Mouse (Mus musculus) heart, postnatal 0 days (tissue): ENCODE results near the gene Tomm40l. TPM values are rescaled to one million over a fixed set of nuclear protein-coding genes. Genes with fewer than 3 reads are reported as not detected.

ENCODE experiments used
- ATAC-seq: fragments of 200-750 bp; cut with Nextera tagmentation; 2 replicates; pipeline ENCODE4 v1.8.0; 2017; ENCODE audit warnings: low read depth, moderate number of reproducible peaks, moderate library complexity; ENCODE audit not compliant: insufficient read depth
- DNase-seq: peaks from one replicate; pipeline ENCODE4 v3.0.0-alpha.2; 2016; ENCODE audit warnings: low spot score
- H3K27ac ChIP-seq: fragments of 300-500 bp; sonication (generic); 2 replicates; pipeline ENCODE4 v1.5.1; 2014; ENCODE audit warnings: low read depth, mild to moderate bottlenecking
- H3K27me3 ChIP-seq: fragments of 300-500 bp; sonication (generic); 2 replicates; pipeline ENCODE4 v1.6.1; 2014; ENCODE audit warnings: low read length, mixed read lengths; ENCODE audit not compliant: control insufficient read depth, insufficient read depth
- H3K36me3 ChIP-seq: fragments of 300-500 bp; sonication (generic); replicated peaks from 2 replicates; pipeline ENCODE4 v1.6.1; 2014; ENCODE audit warnings: low read length, mixed read lengths; ENCODE audit not compliant: control insufficient read depth, insufficient read depth
- H3K4me1 ChIP-seq: fragments of 300-500 bp; sonication (generic); 2 replicates; pipeline ENCODE4 v1.6.1; 2014; ENCODE audit warnings: antibody characterized with exemption; ENCODE audit not compliant: control insufficient read depth, insufficient read depth
- H3K4me2 ChIP-seq: fragments of 300-500 bp; sonication (generic); 2 replicates; pipeline ENCODE4 v1.6.1; 2014; ENCODE audit warnings: low read depth, mild to moderate bottlenecking, low read length, moderate library complexity
- H3K4me3 ChIP-seq: fragments of 300-500 bp; sonication (generic); 2 replicates; pipeline ENCODE4 v1.5.1; 2014; ENCODE audit warnings: low read depth, low read length
- H3K9ac ChIP-seq: fragments of 300-500 bp; sonication (generic); replicated peaks from 2 replicates; pipeline ENCODE4 v1.6.1; 2014; ENCODE audit warnings: low read depth, low read length, mixed read lengths
- H3K9me3 ChIP-seq: fragments of 300-500 bp; sonication (generic); replicated peaks from 2 replicates; pipeline ENCODE4 v1.6.1; 2016; ENCODE audit warnings: low read length; ENCODE audit not compliant: control insufficient read depth
- CTCF ChIP-seq: IDR thresholded peaks from 2 replicates; pipeline ENCODE4 v1.5.1; 2016; ENCODE audit warnings: antibody characterized with exemption, control low read depth, low read depth
- EP300 ChIP-seq: IDR thresholded peaks from 2 replicates; pipeline ENCODE4 v1.6.1; 2016; ENCODE audit warnings: antibody characterized with exemption, low read depth
- WGBS: fragments of 180-500 bp; shearing (Covaris S2); extraction: QIAGEN DNeasy Blood & Tissue Kit; methylation state at CpG from one replicate; pipeline ENCODE4 v1.1.7; 2014; 5-methylcytosine and 5-hydroxymethylcytosine counted together
- polyA plus RNA-seq: library from polyadenylated mRNA; unstranded; fragments of >200 nt; fragmentation: Nextera tagmentation; extraction: Ambion mirVana; gene quantifications from 2 replicates; pipeline ENCODE4 v1.2.1, GENCODE M21; 2015
- total RNA-seq: library from RNA; depleted of rRNA; stranded (reverse); fragments of >200 nt; gene quantifications from 2 replicates; pipeline ENCODE4 v1.2.3, GENCODE M21; 2014; ENCODE audit warnings: low replicate concordance

Gene Tomm40l
- total and polyA plus RNA-seq, 2 experiments from 2014 or later: 56.0 to 82.0 TPM

DNA sequence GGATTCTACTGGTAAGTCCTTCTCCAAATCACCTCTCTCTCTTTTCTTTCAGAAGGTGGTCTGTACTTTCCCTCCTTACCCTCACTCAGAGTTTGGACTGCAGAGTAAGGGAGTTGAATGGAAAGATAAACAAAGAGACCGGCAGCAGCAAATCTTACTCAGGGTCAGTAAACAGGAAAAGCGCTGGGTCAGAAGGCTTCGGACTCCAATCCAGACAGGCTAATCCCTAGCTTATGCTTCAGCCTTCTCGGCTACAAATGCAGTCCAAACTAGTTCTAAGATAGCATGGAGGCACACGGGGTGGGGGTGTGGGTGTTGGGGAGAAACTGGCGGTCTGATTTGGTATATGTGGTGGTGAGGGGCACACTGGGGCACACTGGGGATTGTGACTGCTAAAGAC lies 15.1 kb upstream of the Tomm40l start:
- TF ChIP-seq EP300 (no peak), CTCF (no peak)
- no peak overlapping the region for H3K9ac ChIP-seq
- no peak overlapping the region for H3K27ac ChIP-seq
- WGBS: 76% methylated on average over 6 of the region's 6 CpGs
- H3K4me2 ChIP-seq: no peak overlapping the region
- no peak for DNase-seq
- no peak for ATAC-seq
- 0 out of 2 replicates have a peak, but pooled peaks cover 6% of the 10 kb centered on the region for H3K4me1 ChIP-seq
- no peak overlapping the region for H3K4me3 ChIP-seq
- H3K9me3 ChIP-seq: no peaks in the 10 kb centered on the region
- peaks cover 85% of the 10 kb centered on the region for H3K36me3 ChIP-seq
- no peaks in the 10 kb centered on the region for H3K27me3 ChIP-seq

DNA sequence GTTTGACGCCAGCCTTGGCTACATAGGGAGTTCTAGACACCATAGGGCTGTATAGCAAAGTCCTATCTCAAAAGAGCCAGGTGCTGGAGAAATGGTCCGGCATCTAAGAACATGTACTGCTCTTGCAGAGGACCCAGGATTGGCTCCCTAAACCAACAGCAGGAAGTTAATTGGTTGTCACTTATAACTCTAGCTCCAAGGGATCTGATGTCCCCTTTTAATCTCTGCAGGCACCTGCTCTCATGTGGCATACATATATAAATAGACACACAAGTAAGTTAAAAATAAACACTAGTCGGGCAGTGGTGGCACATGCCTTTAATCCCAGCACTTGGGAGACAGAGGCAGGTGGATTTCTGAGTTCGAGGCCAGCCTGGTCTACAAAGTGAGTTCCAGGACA lies 13.5 kb upstream of the Tomm40l start:
- ATAC-seq (peak; percentile 40; the same call in 1 of the 2 replicates), DNase-seq (no peak)
- 28% methylated on average over 4 of the region's 4 CpGs for WGBS
- Histone ChIP-seq H3K4me3 (no peak overlapping the region), H3K4me1 (0 out of 2 replicates have a peak, but pooled peaks cover 6% of the 10 kb centered on the region), H3K27me3 (no peaks in the 10 kb centered on the region), H3K36me3 (peaks cover 71% of the 10 kb centered on the region), H3K9ac (no peak overlapping the region), H3K9me3 (no peaks in the 10 kb centered on the region), H3K4me2 (no peak overlapping the region), H3K27ac (peak overlapping the region; percentile 2)
- TF ChIP-seq CTCF (no peak), EP300 (no peak)

DNA sequence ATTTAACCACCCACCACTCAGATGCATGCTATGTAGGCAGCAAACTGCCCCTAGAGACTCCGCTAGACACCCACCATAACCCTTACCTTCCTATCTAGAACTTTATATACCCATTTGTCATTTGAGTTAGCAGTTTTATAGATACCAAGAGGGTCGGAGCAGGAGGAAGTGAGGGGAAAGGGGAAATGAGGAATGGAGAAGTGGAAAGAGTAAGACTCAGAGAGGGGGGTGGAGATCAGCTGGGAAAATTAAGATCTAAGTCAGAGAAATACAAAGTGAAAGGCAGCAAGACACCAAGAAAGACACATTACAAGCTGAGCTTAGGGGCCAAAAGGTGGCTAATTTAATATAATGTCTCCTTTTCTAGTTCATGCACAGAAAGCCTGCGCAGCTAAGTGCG lies 12.2 kb upstream of the Tomm40l start:
- 88% methylated on average over 4 of the region's 4 CpGs for WGBS
- no peak for ATAC-seq

DNA sequence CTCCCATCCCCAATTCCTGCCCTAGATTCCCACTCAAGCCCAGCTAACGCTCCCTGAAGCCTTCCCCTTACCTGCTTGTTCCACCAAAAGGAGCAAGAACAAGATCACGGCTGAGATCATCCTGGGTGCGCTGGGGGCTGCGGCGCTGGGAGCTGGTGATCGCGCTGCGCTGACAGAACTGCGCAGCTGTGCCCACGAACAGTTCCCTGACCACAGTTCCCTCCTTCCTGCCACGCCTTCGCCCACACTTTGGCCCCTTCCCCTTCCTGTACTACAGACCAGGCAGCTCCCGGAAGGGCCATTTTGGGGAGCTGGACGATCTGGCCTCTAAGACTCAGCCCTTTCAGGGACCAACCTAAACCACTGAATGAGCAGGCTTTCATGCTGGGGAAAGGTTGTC lies 11.8 kb upstream of the Tomm40l start, which contains the start of gene Fcer1g:
Fcer1g (minus strand) TSS at position 240 of the 400 bp plus-strand sequence.
- DNase-seq: no peak
- H3K9ac ChIP-seq: no peak within 1 kb of the TSS

More for the DNA sequence above, 12.2 kb upstream of the Tomm40l start:
- Histone ChIP-seq H3K27ac (peak overlapping the region; percentile 15; the same call in 1 of the 2 replicates), H3K4me1 (0 out of 2 replicates have a peak, but pooled peaks cover 6% of the 10 kb centered on the region), H3K36me3 (peaks cover 59% of the 10 kb centered on the region), H3K27me3 (no peaks in the 10 kb centered on the region), H3K9me3 (no peaks in the 10 kb centered on the region), H3K4me2 (no peak overlapping the region), H3K4me3 (no peak overlapping the region), H3K9ac (no peak overlapping the region)
- no peak for DNase-seq
- no peak for TF ChIP-seq EP300
- no peak for TF ChIP-seq CTCF

DNA sequence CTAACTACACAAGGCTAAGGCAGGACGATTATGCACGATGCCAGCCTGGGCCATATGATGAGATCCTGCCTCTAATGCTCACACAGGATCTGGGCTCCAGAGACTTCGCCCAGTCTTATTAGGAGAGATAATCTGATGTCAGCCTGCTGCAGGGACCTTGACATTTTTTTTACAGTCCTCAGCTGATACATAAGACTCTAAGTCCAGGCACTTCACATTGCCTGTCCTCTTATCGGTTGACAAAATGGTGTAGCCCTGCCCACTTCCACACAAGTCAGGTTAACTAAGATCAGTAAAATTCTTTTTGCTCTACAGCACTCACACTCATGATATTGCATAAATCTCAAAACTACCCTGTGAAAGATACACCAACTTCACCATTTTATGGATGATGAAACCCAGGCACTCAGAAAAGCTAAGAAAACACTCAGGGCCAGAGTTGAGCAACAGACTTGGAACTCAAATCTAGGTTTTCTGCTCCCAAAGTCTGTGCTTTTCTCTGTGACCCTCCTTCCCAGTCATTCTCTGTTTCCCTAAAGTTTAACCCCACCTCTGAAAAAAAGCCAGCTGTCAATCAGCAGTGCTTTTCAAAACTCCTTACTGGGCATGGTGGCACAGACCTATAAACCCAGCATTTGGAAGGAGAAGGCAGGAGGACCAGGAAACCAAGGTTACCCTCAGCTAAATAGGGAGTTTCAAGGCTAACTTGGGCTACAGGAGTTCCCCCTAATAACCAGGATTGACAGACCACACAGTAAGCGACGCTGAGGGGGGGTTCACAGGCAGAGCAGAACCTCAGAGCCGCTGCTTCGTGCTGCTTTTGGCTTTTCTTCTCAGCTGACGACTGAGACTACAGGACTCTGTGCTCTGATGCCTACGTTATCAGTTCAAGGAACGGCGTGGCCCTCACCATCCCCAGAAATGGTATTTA lies 10.8 kb upstream of the Tomm40l start:
- H3K27me3 ChIP-seq: no peaks in the 10 kb centered on the region
- H3K4me3 ChIP-seq: no peak overlapping the region
- WGBS: 61% methylated on average over 12 of the region's 12 CpGs
- no peak for ATAC-seq
- TF ChIP-seq EP300: no peak
- no peak for TF ChIP-seq CTCF
- DNase-seq: no peak
- H3K36me3 ChIP-seq: peaks cover 45% of the 10 kb centered on the region
- H3K4me1 ChIP-seq: 0 out of 2 replicates have a peak, but pooled peaks cover 6% of the 10 kb centered on the region
- H3K4me2 ChIP-seq: no peak overlapping the region
- no peak overlapping the region for H3K27ac ChIP-seq
- no peaks in the 10 kb centered on the region for H3K9me3 ChIP-seq
- H3K9ac ChIP-seq: no peak overlapping the region

More for the DNA sequence above, 11.8 kb upstream of the Tomm40l start, which contains the start of gene Fcer1g:
- Histone ChIP-seq H3K27ac (peak within 1 kb of the TSS; percentile 15; the same call in 1 of the 2 replicates), H3K4me2 (no peak within 1 kb of the TSS), H3K4me1 (0 out of 2 replicates have a peak, but pooled peaks cover 6% of the 10 kb centered on the region), H3K27me3 (no peaks in the 10 kb centered on the region), H3K4me3 (no peak within 1 kb of the TSS; the same call in 1 of the 2 replicates), H3K36me3 (peaks cover 56% of the 10 kb centered on the region), H3K9me3 (no peaks in the 10 kb centered on the region)
- TF ChIP-seq CTCF (no peak), EP300 (no peak)
- no peak for ATAC-seq
- 78% methylated on average over 14 of the region's 14 CpGs for WGBS
